Mouse (Mus musculus): Measurements from ENCODE around the gene Epb41l4b. TPM values are rescaled to one million over a fixed set of nuclear protein-coding genes. Genes with fewer than 3 reads are reported as not detected.

The Epb41l4b gene
- polyA plus RNA-seq, 1 experiment from 2014 or later, result 13.9 TPM

DNA sequence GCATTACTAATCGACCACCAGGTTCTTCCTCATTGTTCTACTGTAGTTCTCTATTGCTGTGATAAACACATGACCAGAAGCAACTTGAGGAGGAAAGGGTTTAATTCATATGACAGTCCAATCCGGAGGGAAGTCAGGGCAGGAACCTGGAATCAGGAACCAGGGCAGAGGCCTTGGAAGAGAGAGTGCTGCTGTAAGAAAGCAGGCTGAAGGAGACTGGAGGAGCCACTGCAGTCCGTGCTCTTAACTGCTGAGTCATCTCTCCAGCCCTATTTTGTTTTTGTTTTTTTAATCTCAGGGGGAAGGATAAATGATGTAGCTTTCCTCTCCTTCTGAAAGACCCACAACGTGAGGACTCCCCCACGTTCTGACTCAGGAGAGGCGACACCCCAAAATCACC lies 190.0 kb downstream of the Epb41l4b start:
- Histone ChIP-seq H3K36me3 (ENCODE audit: control insufficient read depth, insufficient read depth, low read length) (no peaks in the 10 kb centered on the region), H3K27ac (ENCODE audit: low read length) (no peak overlapping the region), H3K9me3 (ENCODE audit: control insufficient read depth, low read length) (no peaks in the 10 kb centered on the region), H3K4me3 (ENCODE audit: low read length) (no peak overlapping the region), H3K9ac (ENCODE audit: low read depth, low read length) (no peak overlapping the region), H3K4me1 (ENCODE audit: control insufficient read depth, insufficient read depth, low read length) (no peaks in the 10 kb centered on the region), H3K27me3 (replicated peaks; ENCODE audit: control insufficient read depth, insufficient read depth, low read length) (no peaks in the 10 kb centered on the region), H3K4me2 (ENCODE audit: low read depth, low read length) (no peak overlapping the region)
- 63% methylated on average over 6 of the region's 6 CpGs for WGBS
- ATAC-seq, result no peak

DNA sequence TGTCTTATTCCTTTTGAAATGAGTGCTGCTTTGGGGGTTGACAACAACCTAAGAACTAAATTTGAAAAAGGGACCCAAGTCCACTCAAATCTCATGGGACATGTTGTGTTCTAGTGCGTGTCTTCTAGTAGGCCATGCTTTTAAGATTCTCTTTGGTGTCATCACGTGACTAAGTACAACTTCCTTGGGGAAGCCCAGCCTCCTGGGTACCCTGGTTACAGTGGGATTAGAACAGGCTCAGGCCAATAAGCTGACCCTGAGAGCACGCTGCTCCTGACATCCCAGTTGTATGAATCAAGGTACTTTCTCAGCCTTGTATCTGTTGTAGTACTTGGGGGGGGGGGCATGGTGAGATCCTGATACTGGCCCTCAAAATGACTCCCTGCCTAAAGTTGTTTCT lies 191.5 kb downstream of the Epb41l4b start:
- Histone ChIP-seq H3K27ac (ENCODE audit: low read length) (no peak overlapping the region), H3K4me3 (ENCODE audit: low read length) (no peak overlapping the region), H3K27me3 (replicated peaks; ENCODE audit: control insufficient read depth, insufficient read depth, low read length) (no peaks in the 10 kb centered on the region), H3K4me2 (ENCODE audit: low read depth, low read length) (no peak overlapping the region), H3K9me3 (ENCODE audit: control insufficient read depth, low read length) (no peaks in the 10 kb centered on the region), H3K9ac (ENCODE audit: low read depth, low read length) (no peak overlapping the region), H3K4me1 (ENCODE audit: control insufficient read depth, insufficient read depth, low read length) (peaks cover 4% of the 10 kb centered on the region; the same call in 1 of the 2 replicates), H3K36me3 (ENCODE audit: control insufficient read depth, insufficient read depth, low read length) (no peaks in the 10 kb centered on the region)
- WGBS, result 92% methylated on average over 3 of the region's 3 CpGs
- no peak for ATAC-seq

DNA sequence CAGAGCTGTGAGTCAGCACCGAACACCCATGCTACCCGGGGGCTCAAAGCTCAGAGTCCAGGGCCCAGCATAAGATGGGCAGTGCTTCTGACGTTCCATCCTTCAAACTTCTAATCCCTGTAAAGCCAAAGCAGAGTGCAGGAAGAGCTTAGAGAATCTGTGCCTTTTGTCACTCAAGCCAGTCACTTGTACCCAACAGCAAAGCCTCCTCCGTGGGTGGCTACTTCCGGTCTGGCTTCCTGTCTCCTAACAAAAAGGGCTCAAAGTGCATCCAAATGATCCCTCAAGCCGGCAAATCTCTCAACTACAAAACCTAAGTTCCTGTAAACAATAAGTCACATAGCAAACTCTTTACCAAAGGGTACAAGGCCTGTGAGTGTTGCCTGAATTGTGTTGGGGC lies 193.7 kb downstream of the Epb41l4b start:
- H3K4me3 ChIP-seq (ENCODE audit: low read length), result no peak overlapping the region
- peaks cover 13% of the 10 kb centered on the region for H3K4me1 ChIP-seq (ENCODE audit: control insufficient read depth, insufficient read depth, low read length)
- no peaks in the 10 kb centered on the region for H3K27me3 ChIP-seq (replicated peaks; ENCODE audit: control insufficient read depth, insufficient read depth, low read length)
- H3K9ac ChIP-seq (ENCODE audit: low read depth, low read length), result no peak overlapping the region
- no peaks in the 10 kb centered on the region for H3K36me3 ChIP-seq (ENCODE audit: control insufficient read depth, insufficient read depth, low read length)
- no peaks in the 10 kb centered on the region for H3K9me3 ChIP-seq (ENCODE audit: control insufficient read depth, low read length)
- WGBS, result 67% methylated on average over 6 of the region's 6 CpGs
- ATAC-seq, result no peak
- H3K27ac ChIP-seq (ENCODE audit: low read length), result no peak overlapping the region
- no peak overlapping the region for H3K4me2 ChIP-seq (ENCODE audit: low read depth, low read length)

DNA sequence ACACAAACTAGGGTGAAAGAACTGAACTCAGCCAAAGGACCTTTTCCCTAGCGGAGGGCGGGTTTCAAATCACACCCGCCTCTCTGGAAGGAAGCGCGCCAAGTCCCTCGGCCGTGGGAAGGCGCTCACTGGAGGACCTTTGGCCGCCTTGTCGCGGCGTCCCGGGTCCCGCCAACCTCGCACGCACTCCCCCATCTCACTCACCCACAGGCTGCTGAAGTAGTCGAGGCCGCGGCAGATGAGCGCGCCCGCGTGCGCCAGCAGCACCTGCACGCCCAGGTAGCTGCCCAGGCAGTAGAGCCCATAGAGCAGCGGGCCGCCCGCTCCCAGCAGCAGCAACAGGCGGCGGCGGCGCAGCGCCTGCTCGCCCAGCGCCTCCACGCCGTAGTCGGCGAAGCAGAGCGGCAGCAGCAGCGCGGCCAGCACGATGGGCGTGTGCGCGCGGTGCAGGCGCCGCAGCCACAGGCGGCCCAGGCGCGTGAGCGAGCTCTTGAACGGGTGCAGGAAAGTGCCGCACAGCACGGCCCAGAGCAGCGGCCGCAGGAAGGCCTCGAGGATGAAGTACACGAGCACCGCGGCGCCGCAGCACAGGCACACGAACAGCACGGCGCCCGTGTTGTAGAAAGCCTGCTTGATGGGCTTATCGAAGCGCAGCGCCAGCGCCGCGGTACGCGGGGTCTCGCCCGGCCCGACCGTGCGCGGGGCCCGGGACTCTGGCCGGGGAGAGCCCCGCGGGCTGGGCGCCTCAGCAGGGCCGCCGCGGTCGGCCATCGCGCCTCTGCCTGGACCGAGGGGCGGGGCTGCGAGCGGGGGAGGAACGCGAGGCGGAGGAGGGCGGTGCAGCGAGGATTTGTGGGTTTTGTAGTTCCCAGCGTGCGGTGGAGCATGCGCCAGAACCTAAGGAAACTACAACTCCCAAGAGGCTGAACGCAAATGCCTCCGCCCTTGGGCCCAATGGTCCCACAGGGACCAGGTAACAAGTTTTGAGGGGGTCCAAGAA lies 196.3 kb downstream of the Epb41l4b start, which contains the start of gene Tmem245:
Tmem245 (minus strand) TSS at position 797 of the 1,000 bp plus-strand sequence.
- H3K9me3 ChIP-seq (ENCODE audit: control insufficient read depth, low read length), result no peaks in the 10 kb centered on the region
- peak within 1 kb of the TSS; percentile 93 for H3K9ac ChIP-seq (ENCODE audit: low read depth, low read length)
- peaks cover 35% of the 10 kb centered on the region for H3K4me1 ChIP-seq (ENCODE audit: control insufficient read depth, insufficient read depth, low read length)
- H3K4me3 ChIP-seq (ENCODE audit: low read length), result peak within 1 kb of the TSS; percentile 90
- no peaks in the 10 kb centered on the region for H3K36me3 ChIP-seq (ENCODE audit: control insufficient read depth, insufficient read depth, low read length)
- peak within 1 kb of the TSS; percentile 65 for H3K4me2 ChIP-seq (ENCODE audit: low read depth, low read length)
- peak; percentile 94 for ATAC-seq
- H3K27me3 ChIP-seq (replicated peaks; ENCODE audit: control insufficient read depth, insufficient read depth, low read length), result no peaks in the 10 kb centered on the region
- WGBS, result under 1% methylated on average over 107 of the region's 107 CpGs
- peak within 1 kb of the TSS; percentile 92 for H3K27ac ChIP-seq (ENCODE audit: low read length)

DNA sequence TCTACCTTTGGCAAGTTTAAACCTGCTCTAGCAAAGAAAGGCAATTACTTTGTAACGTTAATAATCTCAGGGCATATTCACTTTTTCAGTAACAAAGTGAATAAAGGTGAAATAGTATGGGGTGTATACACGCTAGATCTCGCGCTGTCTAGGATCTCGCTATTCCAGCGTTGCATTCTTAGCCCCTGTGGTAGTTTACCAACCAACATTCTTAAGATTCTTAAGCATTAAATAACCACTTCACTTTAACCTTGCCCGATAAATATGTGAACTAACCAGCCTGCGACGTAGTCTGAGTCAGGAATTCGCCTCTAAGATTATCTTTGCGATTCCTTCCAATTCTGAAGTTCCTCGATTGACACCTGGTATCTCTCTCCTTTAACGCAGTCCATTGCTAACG lies 197.1 kb downstream of the Epb41l4b start:
- H3K36me3 ChIP-seq (ENCODE audit: control insufficient read depth, insufficient read depth, low read length), result no peaks in the 10 kb centered on the region
- H3K4me1 ChIP-seq (ENCODE audit: control insufficient read depth, insufficient read depth, low read length), result peaks cover 39% of the 10 kb centered on the region
- H3K27me3 ChIP-seq (replicated peaks; ENCODE audit: control insufficient read depth, insufficient read depth, low read length), result no peaks in the 10 kb centered on the region
- H3K4me3 ChIP-seq (ENCODE audit: low read length), result peak overlapping the region; percentile 90
- peak overlapping the region; percentile 65 for H3K4me2 ChIP-seq (ENCODE audit: low read depth, low read length)
- no peaks in the 10 kb centered on the region for H3K9me3 ChIP-seq (ENCODE audit: control insufficient read depth, low read length)
- ATAC-seq, result 0 out of 2 replicates have a peak, but pooled peaks have one; percentile 11
- peak overlapping the region; percentile 93 for H3K9ac ChIP-seq (ENCODE audit: low read depth, low read length)
- H3K27ac ChIP-seq (ENCODE audit: low read length), result peak overlapping the region; percentile 92
- WGBS, result under 1% methylated on average over 14 of the region's 14 CpGs

DNA sequence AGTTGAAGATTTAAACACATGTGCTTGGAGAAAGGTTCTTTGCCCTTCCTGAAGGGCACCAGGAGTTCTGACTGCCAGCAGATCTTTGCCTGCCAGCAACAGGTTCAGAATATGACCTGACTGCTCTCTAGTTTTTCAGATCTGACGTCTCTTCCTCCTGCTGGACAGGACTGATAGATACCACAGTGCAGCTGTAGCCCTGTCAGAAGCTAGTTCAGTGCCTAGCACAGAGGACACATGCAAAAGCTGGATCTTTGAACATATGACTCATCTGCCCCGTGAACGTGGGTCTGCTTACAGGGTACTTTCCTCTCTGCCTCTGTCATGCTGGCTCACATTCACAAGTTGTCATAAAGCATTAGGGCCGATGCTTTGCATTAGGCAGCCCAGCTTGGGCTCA lies 199.0 kb downstream of the Epb41l4b start:
- Histone ChIP-seq H3K4me1 (ENCODE audit: control insufficient read depth, insufficient read depth, low read length) (peaks cover 50% of the 10 kb centered on the region), H3K27ac (ENCODE audit: low read length) (peak overlapping the region; percentile 47; the same call in 1 of the 2 replicates), H3K4me2 (ENCODE audit: low read depth, low read length) (peak overlapping the region; percentile 23; the same call in 1 of the 2 replicates), H3K9me3 (ENCODE audit: control insufficient read depth, low read length) (no peaks in the 10 kb centered on the region), H3K27me3 (replicated peaks; ENCODE audit: control insufficient read depth, insufficient read depth, low read length) (no peaks in the 10 kb centered on the region), H3K36me3 (ENCODE audit: control insufficient read depth, insufficient read depth, low read length) (no peaks in the 10 kb centered on the region), H3K4me3 (ENCODE audit: low read length) (no peak overlapping the region), H3K9ac (ENCODE audit: low read depth, low read length) (peak overlapping the region; percentile 3; the same call in 1 of the 2 replicates)
- WGBS, result 37% methylated on average over 4 of the region's 4 CpGs
- ATAC-seq, result no peak

DNA sequence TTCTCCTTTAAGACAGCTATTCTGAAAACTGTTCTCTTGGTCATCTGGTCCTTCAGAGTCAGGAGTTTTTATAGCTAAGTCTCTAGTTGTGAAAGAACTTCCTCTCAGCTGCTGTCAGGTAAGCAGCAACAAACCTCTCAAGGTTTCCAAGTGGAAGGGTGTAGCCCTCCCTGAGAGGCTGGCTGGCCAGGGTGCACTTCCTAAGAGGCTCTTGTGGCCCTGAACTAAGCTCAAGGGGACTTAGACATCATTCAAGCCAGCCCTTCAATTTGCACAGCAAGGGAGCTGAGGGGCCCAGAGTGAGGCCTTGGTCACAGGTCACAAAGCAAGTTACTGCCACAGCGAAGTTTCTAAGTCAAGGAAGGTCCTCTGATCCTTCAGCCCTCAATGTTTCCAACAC lies 200.0 kb downstream of the Epb41l4b start:
- Histone ChIP-seq H3K27me3 (replicated peaks; ENCODE audit: control insufficient read depth, insufficient read depth, low read length) (no peaks in the 10 kb centered on the region), H3K36me3 (ENCODE audit: control insufficient read depth, insufficient read depth, low read length) (no peaks in the 10 kb centered on the region), H3K9me3 (ENCODE audit: control insufficient read depth, low read length) (no peaks in the 10 kb centered on the region), H3K4me2 (ENCODE audit: low read depth, low read length) (no peak overlapping the region), H3K9ac (ENCODE audit: low read depth, low read length) (no peak overlapping the region), H3K4me1 (ENCODE audit: control insufficient read depth, insufficient read depth, low read length) (peaks cover 50% of the 10 kb centered on the region), H3K4me3 (ENCODE audit: low read length) (no peak overlapping the region), H3K27ac (ENCODE audit: low read length) (peak overlapping the region; percentile 47; the same call in 1 of the 2 replicates)
- 35% methylated on average over 1 of the region's 1 CpGs for WGBS
- no peak for ATAC-seq

DNA sequence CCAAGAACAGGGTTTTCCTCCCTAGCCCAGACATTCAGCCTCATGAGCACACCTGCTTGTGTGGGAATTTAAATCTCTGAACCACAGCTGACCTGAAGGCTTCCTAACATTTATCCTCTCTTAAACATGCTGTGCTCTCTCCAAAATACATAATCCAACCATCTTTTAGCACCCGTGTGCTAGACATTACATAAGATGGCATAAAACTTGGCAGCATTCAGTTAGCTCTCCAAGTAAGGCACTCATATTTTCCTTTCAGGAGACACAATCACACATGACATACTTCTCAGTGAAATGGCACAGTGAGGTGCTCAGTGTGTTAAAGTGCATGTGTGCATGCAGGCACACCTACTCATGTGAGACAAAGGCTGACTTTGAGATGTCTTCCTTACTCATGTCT lies 200.7 kb downstream of the Epb41l4b start:
- H3K4me3 ChIP-seq (ENCODE audit: low read length), result no peak overlapping the region
- no peak overlapping the region for H3K4me2 ChIP-seq (ENCODE audit: low read depth, low read length)
- H3K27me3 ChIP-seq (replicated peaks; ENCODE audit: control insufficient read depth, insufficient read depth, low read length), result no peaks in the 10 kb centered on the region
- no peak for ATAC-seq
- no peaks in the 10 kb centered on the region for H3K9me3 ChIP-seq (ENCODE audit: control insufficient read depth, low read length)
- peaks cover 46% of the 10 kb centered on the region for H3K4me1 ChIP-seq (ENCODE audit: control insufficient read depth, insufficient read depth, low read length)
- H3K27ac ChIP-seq (ENCODE audit: low read length), result no peak overlapping the region
- 80% methylated on average over 1 of the region's 1 CpGs for WGBS
- H3K9ac ChIP-seq (ENCODE audit: low read depth, low read length), result no peak overlapping the region
- no peaks in the 10 kb centered on the region for H3K36me3 ChIP-seq (ENCODE audit: control insufficient read depth, insufficient read depth, low read length)
